Mouse (Mus musculus) MEL (cell line): ENCODE data around the gene Gpr171. TPM values are rescaled to one million over a fixed set of nuclear protein-coding genes. Genes with fewer than 3 reads are reported as not detected.

Source experiments
- DNase-seq: peaks from one replicate; pipeline ENCODE4 v3.0.0; 2011; ENCODE audit warnings: low read depth, low spot score
- H3K27ac ChIP-seq: 2 replicates; pipeline ENCODE4 v1.5.1; 2012; ENCODE audit warnings: low read depth, mild to moderate bottlenecking, control low read depth, low read length, moderate library complexity; ENCODE audit not compliant: control insufficient read depth
- H3K27me3 ChIP-seq, 2 experiments: fragments of 150-350 bp in 1 of 2; sonication (generic) in 1 of 2; 2 replicates each; pipeline ENCODE4 v1.6.1; 2012; ENCODE audit warnings: low read length in 2 of 2, mild to moderate bottlenecking in 2 of 2, improper control_type of control experiment in 1 of 2, moderate library complexity in 1 of 2; ENCODE audit not compliant: insufficient read depth in 2 of 2, control insufficient read depth in 1 of 2
- H3K36me3 ChIP-seq, 2 experiments: 2 replicates each; pipeline ENCODE4 v1.6.1; 2012 to 2014; ENCODE audit warnings: low read length in 2 of 2, improper control_type of control experiment in 1 of 2, inconsistent platforms in 1 of 2, mild to moderate bottlenecking in 1 of 2; ENCODE audit not compliant: insufficient read depth in 2 of 2, control insufficient read depth in 1 of 2
- H3K4me1 ChIP-seq, 2 experiments: fragments of 150-350 bp in 1 of 2; sonication (generic) in 1 of 2; 2 replicates each; pipeline ENCODE4 v1.6.1; 2012; ENCODE audit warnings: low read length in 2 of 2, improper control_type of control experiment in 1 of 2, mild to moderate bottlenecking in 1 of 2; ENCODE audit not compliant: insufficient read depth in 2 of 2, control insufficient read depth in 1 of 2
- H3K4me3 ChIP-seq, 2 experiments: fragments of 150-350 bp in 1 of 2; sonication (generic) in 1 of 2; 2 replicates each; pipeline ENCODE4 v1.5.1; 2012; ENCODE audit warnings: low read depth in 2 of 2, low read length in 2 of 2, mild to moderate bottlenecking in 2 of 2, moderate library complexity in 2 of 2, control low read depth in 1 of 2, improper control_type of control experiment in 1 of 2; ENCODE audit not compliant: control insufficient read depth in 1 of 2, insufficient read depth in 1 of 2
- H3K79me2 ChIP-seq: 2 replicates; pipeline ENCODE4 v1.6.1; 2012; ENCODE audit warnings: mild to moderate bottlenecking, low read length, moderate library complexity; ENCODE audit not compliant: control insufficient read depth, poor library complexity, insufficient read depth
- H3K9ac ChIP-seq: 2 replicates; pipeline ENCODE4 v1.6.1; 2012; ENCODE audit warnings: low read depth, mild to moderate bottlenecking, control low read depth, low read length, moderate library complexity; ENCODE audit not compliant: control insufficient read depth, poor library complexity, severe bottlenecking
- H3K9me3 ChIP-seq: fragments of 150-350 bp; sonication (generic); replicated peaks from 2 replicates; pipeline ENCODE4 v1.6.1; 2012; ENCODE audit warnings: mild to moderate bottlenecking, low read length, improper control_type of control experiment, moderate library complexity; ENCODE audit not compliant: insufficient read depth
- BHLHE40 ChIP-seq: IDR thresholded peaks from 2 replicates; pipeline ENCODE4 v1.6.1; 2012; ENCODE audit warnings: low read depth, mild to moderate bottlenecking, inconsistent platforms, low read length, improper control_type of control experiment, borderline replicate concordance
- CHD1 ChIP-seq: IDR thresholded peaks from 2 replicates; pipeline ENCODE4 v1.6.1; 2012; ENCODE audit warnings: low read depth, mild to moderate bottlenecking, inconsistent platforms, low read length, improper control_type of control experiment
- CHD2 ChIP-seq: IDR thresholded peaks from 2 replicates; pipeline ENCODE4 v1.6.1; 2011; ENCODE audit warnings: low read length, improper control_type of control experiment
- CTCF ChIP-seq, 3 experiments: IDR thresholded peaks in 2 of 3; conservative IDR thresholded peaks in 1 of 3; 2 replicates each; pipeline ENCODE4 v1.5.1; 2011 to 2012; ENCODE audit warnings: low read length in 3 of 3, low read depth in 2 of 3, mild to moderate bottlenecking in 2 of 3, improper control_type of control experiment in 1 of 3, inconsistent platforms in 1 of 3, mixed read lengths in 1 of 3, moderate library complexity in 1 of 3; ENCODE audit not compliant: control insufficient read depth in 1 of 3, insufficient read depth in 1 of 3, poor library complexity in 1 of 3, severe bottlenecking in 1 of 3
- ELF1 ChIP-seq: IDR thresholded peaks from 2 replicates; pipeline ENCODE4 v1.6.1; 2014; ENCODE audit warnings: low read depth, mild to moderate bottlenecking, inconsistent platforms, low read length, improper control_type of control experiment, moderate library complexity
- EP300 ChIP-seq, 2 experiments: IDR thresholded peaks; 2 replicates each; pipeline ENCODE4 v1.6.1; 2011; ENCODE audit warnings: improper control_type of control experiment in 2 of 2, low read length in 2 of 2, low read depth in 1 of 2, mild to moderate bottlenecking in 1 of 2
- ETS1 ChIP-seq: IDR thresholded peaks from 2 replicates; pipeline ENCODE4 v1.6.1; 2012; ENCODE audit warnings: low read depth, mild to moderate bottlenecking, inconsistent platforms, low read length, improper control_type of control experiment, moderate library complexity
- GATA1 ChIP-seq: IDR thresholded peaks from 2 replicates; pipeline ENCODE4 v1.6.1; 2011; ENCODE audit warnings: low read depth, low read length, improper control_type of control experiment
- HCFC1 ChIP-seq: IDR thresholded peaks from 2 replicates; pipeline ENCODE4 v1.6.1; 2012; ENCODE audit warnings: low read depth, mild to moderate bottlenecking, inconsistent platforms, low read length, improper control_type of control experiment, moderate library complexity
- JUND ChIP-seq: IDR thresholded peaks from 2 replicates; pipeline ENCODE4 v1.6.1; 2011; ENCODE audit warnings: low read depth, mild to moderate bottlenecking, improper control_type of control experiment, low read length
- MAFK ChIP-seq: IDR thresholded peaks from 2 replicates; pipeline ENCODE4 v1.6.1; 2011; ENCODE audit warnings: low read depth, mild to moderate bottlenecking, low read length, improper control_type of control experiment, borderline replicate concordance
- MAZ ChIP-seq: IDR thresholded peaks from 2 replicates; pipeline ENCODE4 v1.6.1; 2012; ENCODE audit warnings: low read depth, mild to moderate bottlenecking, inconsistent platforms, low read length, improper control_type of control experiment
- MXI1 ChIP-seq: IDR thresholded peaks from 2 replicates; pipeline ENCODE4 v1.6.1; 2011; ENCODE audit warnings: mild to moderate bottlenecking, low read depth, low read length, improper control_type of control experiment
- MYB ChIP-seq: IDR thresholded peaks from 2 replicates; pipeline ENCODE4 v1.6.1; 2011; ENCODE audit warnings: mild to moderate bottlenecking, low read depth, low read length, improper control_type of control experiment
- MYC ChIP-seq: IDR thresholded peaks from 2 replicates; pipeline ENCODE4 v1.6.1; 2011; ENCODE audit warnings: low read depth, mild to moderate bottlenecking, low read length, improper control_type of control experiment, moderate library complexity
- NELFE ChIP-seq: IDR thresholded peaks from 2 replicates; pipeline ENCODE4 v1.6.1; 2011; ENCODE audit warnings: low read depth, low read length, improper control_type of control experiment
- NRF1 ChIP-seq: IDR thresholded peaks from 2 replicates; pipeline ENCODE4 v1.6.1; 2014; ENCODE audit warnings: low read depth, mild to moderate bottlenecking, inconsistent platforms, low read length, improper control_type of control experiment, moderate library complexity; ENCODE audit not compliant: poor library complexity, insufficient read depth, severe bottlenecking
- POLR2A ChIP-seq, 2 experiments: IDR thresholded peaks; 2 replicates each; pipeline ENCODE4 v1.6.1; 2011 to 2012; ENCODE audit warnings: low read length in 2 of 2, mild to moderate bottlenecking in 2 of 2, control low read depth in 1 of 2, improper control_type of control experiment in 1 of 2, low read depth in 1 of 2, moderate library complexity in 1 of 2; ENCODE audit not compliant: control insufficient read depth in 1 of 2, insufficient read depth in 1 of 2, poor library complexity in 1 of 2
- POLR2AphosphoS5 ChIP-seq: IDR thresholded peaks from 2 replicates; pipeline ENCODE4 v1.6.1; 2012; ENCODE audit warnings: low read depth, borderline replicate concordance, mild to moderate bottlenecking, inconsistent platforms, low read length, moderate library complexity, mixed read lengths
- RAD21 ChIP-seq: IDR thresholded peaks from 2 replicates; pipeline ENCODE4 v1.6.1; 2011; ENCODE audit warnings: mild to moderate bottlenecking, low read depth, low read length, improper control_type of control experiment
- SIN3A ChIP-seq: IDR thresholded peaks from 2 replicates; pipeline ENCODE4 v1.6.1; 2012; ENCODE audit warnings: low read length, improper control_type of control experiment, inconsistent platforms
- SMC3 ChIP-seq: IDR thresholded peaks from 2 replicates; pipeline ENCODE4 v1.6.1; 2011; ENCODE audit warnings: low read depth, low read length, improper control_type of control experiment
- TAL1 ChIP-seq: IDR thresholded peaks from 2 replicates; pipeline ENCODE4 v1.6.1; 2012; ENCODE audit warnings: mild to moderate bottlenecking, inconsistent platforms, low read length, moderate library complexity, mixed read lengths
- TCF12 ChIP-seq: IDR thresholded peaks from 2 replicates; pipeline ENCODE4 v1.6.1; 2014; ENCODE audit warnings: low read depth, mild to moderate bottlenecking, inconsistent platforms, low read length, improper control_type of control experiment, moderate library complexity
- UBTF ChIP-seq: IDR thresholded peaks from 2 replicates; pipeline ENCODE4 v1.6.1; 2012; ENCODE audit warnings: low read depth, mild to moderate bottlenecking, inconsistent platforms, low read length, improper control_type of control experiment, moderate library complexity, borderline replicate concordance; ENCODE audit not compliant: insufficient read depth
- USF1 ChIP-seq: IDR thresholded peaks from 2 replicates; pipeline ENCODE4 v1.6.1; 2014; ENCODE audit warnings: low read depth, mild to moderate bottlenecking, inconsistent platforms, low read length, improper control_type of control experiment, moderate library complexity
- USF2 ChIP-seq, 2 experiments: IDR thresholded peaks; 2 replicates each; pipeline ENCODE4 v1.6.1; 2011 to 2012; ENCODE audit warnings: improper control_type of control experiment in 2 of 2, low read length in 2 of 2, borderline replicate concordance in 1 of 2, inconsistent platforms in 1 of 2, low read depth in 1 of 2, mild to moderate bottlenecking in 1 of 2; ENCODE audit not compliant: insufficient read depth in 1 of 2
- ZC3H11A ChIP-seq: IDR thresholded peaks from 2 replicates; pipeline ENCODE4 v1.6.1; 2012; ENCODE audit warnings: low read depth, mild to moderate bottlenecking, inconsistent platforms, low read length, improper control_type of control experiment
- ZKSCAN1 ChIP-seq: IDR thresholded peaks from 2 replicates; pipeline ENCODE4 v1.6.1; 2012; ENCODE audit warnings: low read depth, mild to moderate bottlenecking, inconsistent platforms, low read length, improper control_type of control experiment, moderate library complexity
- ZMIZ1 ChIP-seq: IDR thresholded peaks from 2 replicates; pipeline ENCODE4 v1.6.1; 2012; ENCODE audit warnings: low read depth, mild to moderate bottlenecking, inconsistent platforms, low read length, improper control_type of control experiment, moderate library complexity
- polyA plus RNA-seq, 2 experiments: library from polyadenylated mRNA; stranded (reverse) in 1 of 2; unstranded in 1 of 2; fragments of >175 nt in 1 of 2; fragments of >200 nt in 1 of 2; gene quantifications; 2 replicates each; pipeline versions ENCODE4 v1.2.1 to v1.2.4; 2012; ENCODE audit warnings: low replicate concordance in 2 of 2, low read depth in 1 of 2; ENCODE audit not compliant: insufficient read length in 2 of 2, insufficient read depth in 1 of 2, missing spikeins in 1 of 2
- total RNA-seq: library from RNA; depleted of rRNA; stranded (reverse); fragments of 300-350 nt; gene quantifications from 2 replicates; pipeline ENCODE4 v1.2.3, GENCODE M21; 2012

Gpr171 gene
- total and polyA plus RNA-seq, 3 experiments, result not detected

- H3K4me3 ChIP-seq, result no peak overlapping the region
- no peak overlapping the region for H3K9ac ChIP-seq
- H3K27me3 ChIP-seq, result no peaks in the 10 kb centered on the region
- H3K9me3 ChIP-seq, result no peaks in the 10 kb centered on the region
- H3K79me2 ChIP-seq, result no peaks in the 10 kb centered on the region
- TF ChIP-seq NELFE, result no peak
- no peak for TF ChIP-seq TCF12
- TF ChIP-seq EP300 (IDR thresholded peaks at IDR 0.05; ENCODE audit: low read depth in 1 of 2, low read length in 2 of 2), result no peak
- DNase-seq, result no peak
- H3K4me1 ChIP-seq, result peaks cover 0 to 20% of the 10 kb centered on the region in 2 experiments; a peak in 3 of 4 replicates
- peaks cover 0 to 24% of the 10 kb centered on the region in 2 experiments; a peak in 2 of 4 replicates for H3K36me3 ChIP-seq
- no peak overlapping the region for H3K27ac ChIP-seq
Observed at GRCm38 (mm10) chr3:59135911-59136653, 34.5 kb upstream of the Gpr171 start.

GRCm38 (mm10) chr3:59133189-59133588, 31.6 kb upstream of the Gpr171 start:
- peaks cover 0 to 30% of the 10 kb centered on the region in 2 experiments; a peak in 2 of 4 replicates for H3K36me3 ChIP-seq
- H3K79me2 ChIP-seq, result no peaks in the 10 kb centered on the region
- H3K4me1 ChIP-seq, result peaks cover 0 to 21% of the 10 kb centered on the region in 2 experiments; a peak in 3 of 4 replicates
- H3K27me3 ChIP-seq, result no peaks in the 10 kb centered on the region
- no peak overlapping the region; the same call in 1 of the 2 replicates for H3K9ac ChIP-seq
- no peak overlapping the region; the same call in 1 of the 2 replicates for H3K27ac ChIP-seq
- peak; percentile 81 for DNase-seq
- H3K4me3 ChIP-seq, result no peak overlapping the region
- H3K9me3 ChIP-seq, result no peaks in the 10 kb centered on the region
- TF ChIP-seq CHD2 (no peak), ZKSCAN1 (no peak), HCFC1 (no peak), ELF1 (no peak), NELFE (no peak), USF2 (IDR thresholded peaks at IDR 0.05; ENCODE audit: borderline replicate concordance in 1 of 2, insufficient read depth in 1 of 2, low read depth in 1 of 2, low read length in 2 of 2) (no peak), GATA1 (peak; percentile 71), MYC (no peak), BHLHE40 (no peak), UBTF (no peak), MAFK (no peak), MAZ (no peak), JUND (no peak), MXI1 (no peak), MYB (no peak), NRF1 (no peak), ZMIZ1 (no peak), CHD1 (no peak), POLR2A (IDR thresholded peaks at IDR 0.05; ENCODE audit: control insufficient read depth in 1 of 2, insufficient read depth in 1 of 2, low read depth in 1 of 2, low read length in 2 of 2, poor library complexity in 1 of 2) (no peak), ZC3H11A (no peak), SIN3A (no peak), TAL1 (peak; percentile 83), POLR2AphosphoS5 (no peak), ETS1 (peak; percentile 66; the same call in 1 of the 2 replicates), RAD21 (no peak), CTCF (IDR thresholded peaks at IDR 0.05 in 2 of 3, conservative IDR thresholded peaks at IDR 0.05 in 1 of 3; ENCODE audit: control insufficient read depth in 1 of 3, insufficient read depth in 1 of 3, low read depth in 2 of 3, low read length in 3 of 3, poor library complexity in 1 of 3, severe bottlenecking in 1 of 3) (no peak), USF1 (no peak), SMC3 (no peak)
